Mouse (Mus musculus): ENCODE measurements around the gene Tcf20.
"Not testable (repeated sequence)": the region's sequence is repeated elsewhere in the genome, so short reads cannot be mapped to it uniquely, and the experiment has no call there.

The Tcf20 gene

GRCm38 (mm10) chr15:82804708-82805639 is 182.7 kb downstream of the Tcf20 start:
- in situ Hi-C loops (cut with MboI; ENCODE audit: low pct_unique_long_range_greater_than_20kb in 1 of 2, low sequenced_read_pairs in 2 of 2, unreplicated experiment in 1 of 2), result loop anchor here (10.0 to 25.0 kb wide), 2 partner anchors 232 to 240 kb away; partner anchors contain the start of gene Nfam1 (in 1 of the 2)

GRCm38 (mm10) chr15:82795936-82796440 is 191.7 kb downstream of the Tcf20 start:
- in situ Hi-C loops (cut with MboI; ENCODE audit: low pct_unique_long_range_greater_than_20kb in 1 of 2, low sequenced_read_pairs in 2 of 2, unreplicated experiment in 1 of 2), result no loop called here

- in situ Hi-C loops (cut with MboI; ENCODE audit: low pct_unique_long_range_greater_than_20kb in 1 of 2, low sequenced_read_pairs in 2 of 2, unreplicated experiment in 1 of 2), result no loop called here
These were observed 193.4 kb downstream of the Tcf20 start, which contains the start of gene Cyp2d26 for GRCm38 (mm10) chr15:82794277-82794676. TSS of gene Cyp2d26 (minus strand) at chr15:82794294.

GRCm38 (mm10) chr15:82793868-82794267 is 193.8 kb downstream of the Tcf20 start:
- in situ Hi-C loops (cut with MboI; ENCODE audit: low pct_unique_long_range_greater_than_20kb in 1 of 2, low sequenced_read_pairs in 2 of 2, unreplicated experiment in 1 of 2), result no loop called here

GRCm38 (mm10) chr15:82793454-82793853 is 194.2 kb downstream of the Tcf20 start:
- in situ Hi-C loops (cut with MboI; ENCODE audit: low pct_unique_long_range_greater_than_20kb in 1 of 2, low sequenced_read_pairs in 2 of 2, unreplicated experiment in 1 of 2), result no loop called here

GRCm38 (mm10) chr15:82792566-82792965 is 195.1 kb downstream of the Tcf20 start:
- in situ Hi-C loops (cut with MboI; ENCODE audit: low pct_unique_long_range_greater_than_20kb in 1 of 2, low sequenced_read_pairs in 2 of 2, unreplicated experiment in 1 of 2), result no loop called here

- in situ Hi-C loops (cut with MboI; ENCODE audit: low pct_unique_long_range_greater_than_20kb in 1 of 2, low sequenced_read_pairs in 2 of 2, unreplicated experiment in 1 of 2), result no loop called here
These were observed 203.1 kb downstream of the Tcf20 start for GRCm38 (mm10) chr15:82784581-82784980.

GRCm38 (mm10) chr15:82783800-82784199 is 203.9 kb downstream of the Tcf20 start:
- in situ Hi-C loops (cut with MboI; ENCODE audit: low pct_unique_long_range_greater_than_20kb in 1 of 2, low sequenced_read_pairs in 2 of 2, unreplicated experiment in 1 of 2), result no loop called here

GRCm38 (mm10) chr15:82777856-82778255 is 209.8 kb downstream of the Tcf20 start:
- in situ Hi-C loops (cut with MboI; ENCODE audit: low pct_unique_long_range_greater_than_20kb in 1 of 2, low sequenced_read_pairs in 2 of 2, unreplicated experiment in 1 of 2), result not testable (repeated sequence)

- in situ Hi-C loops (cut with MboI; ENCODE audit: low pct_unique_long_range_greater_than_20kb in 1 of 2, low sequenced_read_pairs in 2 of 2, unreplicated experiment in 1 of 2), result no loop called here
These were observed 221.7 kb downstream of the Tcf20 start for GRCm38 (mm10) chr15:82765943-82766342.

- in situ Hi-C loops (cut with MboI; ENCODE audit: low pct_unique_long_range_greater_than_20kb in 1 of 2, low sequenced_read_pairs in 2 of 2, unreplicated experiment in 1 of 2), result no loop called here
These were observed 222.8 kb downstream of the Tcf20 start for GRCm38 (mm10) chr15:82764881-82765280.

GRCm38 (mm10) chr15:82763631-82764420 is 223.8 kb downstream of the Tcf20 start, which contains the start of gene Cyp2d40:
TSS of gene Cyp2d40 (minus strand) at chr15:82764183.
- in situ Hi-C loops (cut with MboI; ENCODE audit: low pct_unique_long_range_greater_than_20kb in 1 of 2, low sequenced_read_pairs in 2 of 2, unreplicated experiment in 1 of 2), result no loop called here
